Mouse (Mus musculus) layer of hippocampus, postnatal 25 days (tissue): ENCODE measurements around the gene Cd200r4. TPM values are rescaled to one million over a fixed set of nuclear protein-coding genes. Genes with fewer than 3 reads are reported as not detected.
"Not testable (repeated sequence)": the region's sequence is repeated elsewhere in the genome, so short reads cannot be mapped to it uniquely, and the experiment has no call there.

Source experiments
- DNase-seq, 2 experiments: peaks; one replicate each; pipeline ENCODE4 v3.0.0; 2022; ENCODE audit warnings: mixed read lengths in 2 of 2, low spot score in 1 of 2; ENCODE audit errors: extremely low spot score in 1 of 2
- total RNA-seq, 2 experiments: library from RNA; stranded (reverse); gene quantifications; 2 replicates each; pipeline ENCODE4 v1.2.3; 2021

The Cd200r4 gene
- not detected for total RNA-seq

DNA sequence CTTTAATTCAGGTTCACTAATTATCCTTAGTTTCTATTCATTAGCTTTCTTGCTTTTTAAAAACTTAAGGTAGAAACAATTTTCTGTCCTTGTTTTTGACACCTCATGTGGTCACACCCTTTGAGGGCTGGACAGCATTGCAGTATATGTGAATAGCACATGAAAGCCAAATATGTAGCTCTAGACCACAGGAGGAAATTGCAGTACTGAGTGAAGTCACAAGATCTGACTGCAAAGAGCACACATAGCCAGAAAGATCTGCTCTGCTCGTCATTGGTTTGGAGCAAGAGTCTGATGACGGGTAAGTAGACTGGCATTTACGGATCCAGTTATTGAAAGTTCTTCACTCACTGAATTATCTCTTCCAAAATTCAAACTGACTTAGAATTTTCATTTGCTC, at the start of gene Cd200r4:
Cd200r4 (plus strand) TSS at position 190 of the 400 bp plus-strand sequence.
- no peak for DNase-seq

DNA sequence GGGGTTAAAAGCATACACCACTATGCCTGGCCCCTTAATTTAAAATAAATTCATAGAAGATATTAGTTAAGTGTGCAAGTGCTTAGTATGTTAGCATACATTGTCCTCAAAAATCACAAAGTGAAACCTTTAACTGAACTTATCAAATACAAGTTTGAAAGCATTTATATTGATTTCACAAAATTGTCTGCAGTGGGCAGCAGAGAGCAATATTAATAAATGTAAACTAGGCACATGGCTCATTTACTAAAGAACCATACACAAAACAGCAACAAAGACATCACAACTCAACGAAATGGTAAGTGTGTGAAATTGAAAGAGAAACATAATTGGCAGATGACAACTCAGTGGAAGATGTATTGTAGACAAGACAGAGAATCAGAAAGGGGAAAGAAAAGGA, 49.7 kb upstream of the Cd200r4 start:
- DNase-seq: no peak

DNA sequence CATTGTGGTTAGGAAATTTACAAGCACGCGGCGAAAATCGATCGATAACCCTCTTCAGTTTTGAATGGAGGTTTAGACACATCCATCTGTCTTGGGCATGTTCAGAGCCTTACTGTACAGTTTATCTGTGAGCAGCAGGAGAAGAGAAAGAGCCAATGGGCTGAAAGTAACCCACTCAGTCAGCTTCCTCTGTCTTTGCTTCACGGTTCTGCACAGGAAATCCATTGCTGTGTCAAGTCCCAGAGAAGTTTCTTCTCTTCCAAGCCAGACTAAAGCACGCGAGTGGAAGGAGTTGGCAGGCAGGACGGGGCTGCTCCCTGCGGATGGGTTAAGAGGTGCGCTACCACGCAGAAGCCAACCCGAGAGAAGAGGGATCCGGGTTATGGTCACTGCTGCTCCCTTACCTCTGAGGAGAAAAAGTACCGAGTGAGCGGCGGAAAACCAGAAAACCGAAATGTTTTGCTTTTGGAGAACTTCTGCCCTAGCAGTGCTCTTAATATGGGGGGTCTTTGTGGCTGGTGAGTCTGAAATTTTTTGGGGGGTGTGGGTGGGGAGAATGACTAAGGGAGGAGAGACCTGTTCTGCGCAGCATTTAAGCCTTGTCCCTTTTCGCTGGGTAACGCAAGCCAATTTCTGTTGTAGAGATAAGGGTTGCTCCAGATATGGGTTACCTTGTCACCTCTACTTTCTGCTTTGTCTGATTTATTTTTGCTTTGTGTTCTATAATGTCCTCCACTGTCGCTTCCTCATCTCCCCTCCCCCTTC, 45.8 kb upstream of the Cd200r4 start, which contains the start of gene Cd200r1:
Cd200r1 (plus strand) TSS at position 182 of the 765 bp plus-strand sequence.
- no peak for DNase-seq

DNA sequence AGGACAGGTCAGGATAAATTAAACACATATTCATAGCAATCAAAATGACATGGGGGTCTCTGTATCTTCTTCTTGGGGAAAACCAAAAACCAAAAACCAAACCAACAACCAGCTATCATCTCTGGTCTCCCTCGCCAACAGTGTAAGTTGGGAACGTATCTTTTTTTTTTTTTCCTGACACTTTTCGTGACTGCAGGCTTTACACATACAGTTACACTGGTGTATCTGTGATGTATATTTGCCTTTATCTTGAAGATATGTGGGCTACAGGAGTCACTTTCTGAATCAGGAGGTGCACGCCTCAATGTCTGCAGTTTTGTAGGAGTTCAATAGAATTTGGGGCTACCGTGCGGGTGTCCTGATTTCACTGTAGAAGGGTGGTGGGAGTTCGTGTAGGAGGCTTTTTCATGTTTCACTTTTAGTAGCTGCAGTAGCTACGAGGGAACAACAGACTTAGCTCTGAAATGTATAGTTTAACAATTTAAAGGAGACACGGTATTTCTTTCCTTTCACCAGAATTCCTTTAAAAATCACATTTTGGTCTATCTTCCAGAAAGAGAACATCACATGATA, 45.1 kb upstream of the Cd200r4 start:
- DNase-seq: no peak

DNA sequence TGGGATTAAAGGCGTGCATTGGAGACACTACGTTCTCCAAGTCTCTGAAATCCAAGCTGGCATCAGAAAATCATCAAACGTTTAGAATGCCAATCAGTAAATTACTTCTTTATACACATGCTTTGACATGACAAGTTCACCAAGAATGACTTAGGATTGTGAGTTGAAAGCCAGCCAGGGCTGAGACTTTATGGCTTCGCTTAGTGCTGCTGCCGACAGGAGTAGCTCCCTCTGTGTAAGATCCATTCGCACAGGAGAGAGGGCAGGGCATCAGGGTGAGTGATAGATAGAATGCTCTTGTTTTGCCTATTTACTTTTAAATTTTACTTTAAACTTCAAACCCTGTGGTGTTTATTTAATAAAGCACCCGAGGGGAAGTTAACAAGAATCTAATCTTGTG, 44.0 kb upstream of the Cd200r4 start:
- DNase-seq: no peak

DNA sequence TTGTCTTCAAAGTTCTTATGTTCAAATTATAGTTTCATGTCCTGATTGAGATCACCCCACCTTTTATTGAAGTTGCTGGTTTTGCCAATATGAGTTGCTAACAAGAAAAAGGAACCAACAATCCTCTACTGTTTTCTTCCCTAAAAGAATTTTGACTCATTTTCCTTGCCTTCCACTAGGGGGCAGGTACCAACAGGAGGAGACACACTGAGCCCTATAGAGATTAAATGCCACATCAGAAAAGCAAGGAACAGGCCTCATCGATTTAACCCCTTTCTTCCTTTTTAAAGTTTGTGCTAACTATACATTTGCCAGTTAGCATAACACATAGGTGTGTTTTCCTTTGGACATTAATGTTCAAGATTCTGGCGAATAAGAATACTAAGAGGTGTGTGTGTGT, 43.6 kb upstream of the Cd200r4 start:
- DNase-seq: no peak

DNA sequence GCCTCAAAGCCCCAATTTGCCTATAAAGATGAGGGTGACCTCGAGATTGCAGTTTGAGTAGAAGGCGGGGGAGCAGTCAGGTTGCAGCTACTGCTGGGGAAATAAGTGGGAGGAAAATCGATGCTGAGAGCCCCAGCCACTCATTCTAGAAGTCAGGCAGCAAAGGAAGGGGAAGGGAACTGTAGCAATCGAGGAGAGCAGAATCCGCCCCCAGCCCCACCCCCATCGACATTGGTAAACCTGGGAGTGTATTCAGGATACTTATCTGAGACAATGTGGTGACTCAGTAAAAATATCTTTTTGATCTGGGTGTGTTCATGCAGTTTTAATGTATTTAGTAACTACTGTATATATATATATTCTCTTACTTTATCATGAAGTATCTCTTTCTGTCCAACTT, 39.0 kb upstream of the Cd200r4 start:
- DNase-seq: no peak

DNA sequence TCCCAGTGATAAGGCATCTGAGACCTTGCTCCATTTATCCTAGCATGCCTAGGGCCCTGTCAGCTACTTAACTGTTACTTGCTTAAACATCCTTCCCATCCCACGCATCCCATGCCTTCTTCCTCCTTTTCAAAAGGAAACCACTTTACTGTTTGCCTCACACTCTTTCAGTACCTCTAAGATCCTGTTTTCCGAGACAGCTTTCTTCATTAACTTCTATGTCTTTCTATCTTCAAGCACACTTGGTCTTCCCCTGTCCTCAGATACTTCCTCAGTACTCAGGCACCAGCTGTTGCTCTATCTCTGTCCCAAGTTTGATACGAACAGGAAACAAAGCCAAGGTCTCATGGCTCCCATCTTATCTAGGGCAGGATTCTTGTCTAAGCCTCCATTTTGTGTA, 37.9 kb upstream of the Cd200r4 start:
- DNase-seq: no peak

DNA sequence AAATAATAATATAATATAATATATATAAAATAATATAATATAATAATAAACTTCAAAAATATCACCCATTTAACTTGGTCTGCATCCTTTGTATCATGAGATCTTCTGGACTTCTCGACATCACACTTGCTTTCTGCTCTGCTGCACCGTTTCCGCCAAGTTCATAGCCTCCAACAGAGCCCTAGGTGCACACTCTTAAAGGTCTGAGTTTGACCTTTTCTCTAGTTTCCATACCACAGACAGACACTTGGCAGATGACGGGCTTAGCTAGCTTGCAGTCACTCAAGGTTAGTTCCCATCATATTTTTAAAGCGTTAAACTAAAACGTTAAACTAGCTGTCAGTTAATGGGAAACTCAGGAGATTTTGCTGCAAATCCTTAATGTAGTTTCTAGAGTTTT, 37.3 kb upstream of the Cd200r4 start:
- DNase-seq: no peak

DNA sequence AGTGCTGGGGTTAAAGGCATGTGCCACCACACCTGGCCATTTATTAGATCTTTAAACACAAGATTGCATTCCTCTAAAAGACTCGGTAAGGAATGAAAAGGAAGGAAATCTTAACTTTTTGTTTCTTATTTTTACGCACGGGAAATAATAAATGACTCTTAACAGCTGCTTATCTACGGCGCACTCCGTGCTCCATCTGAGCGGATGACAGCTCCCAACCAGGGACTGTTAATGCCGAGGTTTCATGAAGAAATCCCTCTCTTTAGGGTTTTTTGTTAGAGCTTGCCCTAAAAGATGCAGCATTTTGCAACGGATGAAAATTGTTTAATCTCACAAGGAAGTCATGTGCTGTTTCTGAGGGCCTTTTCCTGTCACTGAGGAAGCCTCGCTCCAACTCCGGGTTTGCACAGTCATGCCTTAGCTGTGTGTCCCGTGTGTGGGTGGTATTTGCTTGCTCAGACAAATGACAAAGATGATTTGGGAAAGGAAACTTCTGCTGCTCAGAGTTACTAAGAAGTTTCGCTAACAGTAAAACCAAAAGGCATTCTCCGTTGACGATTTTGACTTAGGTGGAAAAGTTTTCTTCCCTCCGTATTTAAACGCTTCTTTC, 32.9 kb upstream of the Cd200r4 start:
- no peak for DNase-seq

DNA sequence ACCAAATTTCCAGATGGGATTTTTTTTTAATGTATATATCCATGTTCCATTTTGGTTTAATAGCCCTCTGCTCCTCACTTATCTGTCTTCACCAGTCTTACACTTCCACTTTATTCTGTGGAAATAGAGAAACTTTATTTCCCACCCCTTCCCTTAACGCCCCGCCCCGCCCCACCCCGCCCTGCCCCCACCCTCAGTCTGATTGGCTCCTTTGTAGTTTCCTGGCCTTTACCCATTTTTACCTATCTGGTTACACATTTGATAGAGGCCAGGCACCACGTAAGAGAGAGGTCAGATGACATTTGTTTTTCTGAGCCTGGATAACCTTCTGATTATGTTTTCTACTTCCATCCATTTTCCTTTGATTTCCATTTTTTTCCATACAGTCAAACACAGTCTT, 32.0 kb upstream of the Cd200r4 start:
- DNase-seq: no peak

DNA sequence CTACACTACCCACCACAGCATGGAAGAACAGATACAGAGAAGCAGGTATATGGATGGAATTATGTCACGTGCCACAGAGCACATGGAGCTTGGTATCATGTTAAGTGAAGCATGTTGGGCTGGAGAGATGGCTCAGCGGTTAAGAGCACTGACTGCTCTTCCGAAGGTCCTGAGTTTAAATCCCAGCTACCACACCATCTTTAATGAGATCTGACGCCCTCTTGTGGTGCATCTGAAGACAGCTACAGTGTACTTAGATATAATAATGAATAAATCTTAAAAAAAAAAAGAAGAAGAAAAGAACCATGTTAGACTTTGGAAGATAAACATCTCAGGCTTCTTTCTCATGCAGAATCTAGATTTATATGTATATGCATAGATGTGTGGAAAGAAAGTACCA, 30.8 kb upstream of the Cd200r4 start:
- DNase-seq: no peak

DNA sequence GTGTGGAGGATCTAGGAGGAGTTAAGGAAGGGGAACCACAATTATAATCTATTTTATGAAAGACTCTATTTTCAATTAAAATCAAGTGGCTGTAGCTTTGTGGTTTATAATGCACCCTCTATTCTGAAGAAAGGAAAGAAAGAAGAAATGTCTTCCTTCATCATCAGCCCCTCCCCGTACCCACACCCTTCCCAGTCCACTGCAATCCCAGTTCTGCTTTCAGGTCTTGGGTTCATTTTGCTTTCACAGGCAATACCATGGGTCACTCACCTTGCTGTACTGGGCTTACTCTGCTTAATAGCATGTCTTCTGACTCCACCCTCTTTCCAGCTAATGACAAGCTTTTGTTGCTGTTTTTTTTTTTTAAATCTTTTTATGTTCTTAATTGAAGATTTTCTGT, 24.6 kb upstream of the Cd200r4 start:
- DNase-seq: no peak

DNA sequence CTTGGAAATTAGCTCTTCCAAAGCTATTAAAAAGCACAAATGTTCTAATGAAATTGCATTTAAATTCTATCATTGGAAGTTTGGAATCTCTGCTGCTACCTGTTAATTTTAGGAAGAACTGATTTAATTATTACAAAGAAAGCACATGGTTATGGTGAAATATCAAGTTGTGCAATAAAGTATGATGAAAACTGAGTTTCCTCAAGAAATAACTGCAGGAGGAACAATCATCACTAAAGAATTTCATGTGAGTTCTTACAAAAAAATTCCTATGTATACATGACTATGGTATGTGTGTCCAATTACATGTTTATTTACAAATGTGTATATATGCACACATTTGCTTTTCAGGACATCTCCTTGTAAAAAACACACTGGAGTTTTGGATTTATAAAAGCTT, 17.1 kb upstream of the Cd200r4 start:
- no peak for DNase-seq

DNA sequence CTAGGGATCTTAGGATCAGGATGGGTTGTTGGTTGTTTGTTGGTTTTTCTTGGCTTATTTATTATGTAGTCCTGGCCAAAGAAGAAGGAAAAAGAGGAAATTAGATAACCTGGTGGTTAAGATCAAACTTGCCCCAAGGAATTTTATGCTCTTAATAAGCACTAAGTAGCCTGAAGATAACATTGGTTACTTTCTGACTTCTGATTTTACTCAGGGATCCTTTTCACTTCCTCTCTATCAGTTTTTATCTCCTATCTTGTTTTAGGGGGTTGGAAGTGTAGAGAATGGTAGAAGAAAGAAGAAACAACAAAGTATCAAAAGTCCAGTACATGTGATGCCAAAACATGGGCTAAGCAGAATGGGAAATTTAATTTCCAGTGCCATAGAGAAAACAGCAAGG, 5.6 kb upstream of the Cd200r4 start:
- DNase-seq: no peak

DNA sequence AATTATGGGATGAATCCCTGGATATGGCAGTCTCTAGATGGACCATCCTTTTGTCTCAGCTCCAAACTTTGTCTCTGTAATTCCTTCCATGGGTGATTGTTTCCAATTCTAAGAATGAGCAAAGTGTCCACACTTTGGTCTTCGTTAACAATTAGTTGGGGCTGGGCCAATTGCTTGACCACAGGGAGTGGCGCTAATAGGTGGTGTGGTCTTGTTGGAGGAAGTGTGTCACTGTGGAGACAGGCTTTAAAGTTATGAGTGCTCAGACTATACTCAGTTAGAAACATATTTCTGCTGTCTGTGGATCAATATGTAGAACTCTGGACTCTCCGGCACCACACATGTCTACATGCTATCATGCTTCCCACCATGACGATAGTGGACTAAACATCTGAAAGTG, 1.3 kb upstream of the Cd200r4 start:
- DNase-seq: not testable (repeated sequence)

DNA sequence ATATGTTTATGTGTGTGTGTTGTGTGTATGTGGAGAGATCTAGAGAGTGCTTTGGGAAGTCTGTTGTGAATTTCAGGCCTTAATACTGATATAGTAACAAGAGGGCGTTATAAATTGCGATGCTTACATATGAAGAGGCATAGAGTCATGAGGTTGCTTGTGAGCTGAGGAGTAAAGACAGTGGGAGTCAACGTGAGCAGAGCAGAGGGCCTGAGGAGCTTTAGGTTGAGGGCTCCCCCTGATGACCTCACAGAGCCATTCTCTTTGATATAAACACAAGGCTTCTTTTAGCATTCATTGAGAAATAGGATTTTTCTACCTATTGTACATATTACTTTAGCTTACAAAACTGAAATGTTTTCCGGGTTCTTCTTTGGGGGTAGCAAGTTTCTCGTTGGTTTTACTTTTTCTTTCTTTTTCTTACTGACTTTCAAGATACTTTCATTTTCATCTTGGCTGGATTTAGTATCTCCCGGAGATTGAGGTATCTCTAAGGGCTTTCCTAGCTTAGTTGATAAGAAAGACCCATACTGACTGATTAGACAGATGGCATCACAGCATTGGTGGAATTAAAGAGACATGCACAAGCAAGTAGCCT, 1.0 kb downstream of the Cd200r4 start:
- DNase-seq: no peak

DNA sequence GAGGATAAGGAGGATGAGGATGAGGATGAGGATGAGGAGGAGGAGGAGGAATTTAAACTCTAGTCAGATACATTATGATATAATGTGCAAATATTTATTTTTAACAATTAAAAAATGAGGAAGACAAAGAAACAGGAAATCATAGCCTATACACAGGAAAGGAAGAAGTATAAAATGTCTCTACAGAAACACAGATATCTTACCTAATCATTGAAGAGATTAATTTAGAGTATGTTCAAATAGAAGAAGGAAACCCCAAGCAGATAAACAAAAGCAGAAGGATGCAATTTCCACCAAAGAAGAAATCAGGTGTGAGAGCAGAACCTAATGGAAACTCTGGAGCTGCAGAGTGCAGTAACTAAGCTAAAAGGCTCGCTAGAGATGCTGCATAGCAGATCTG, 6.5 kb downstream of the Cd200r4 start:
- DNase-seq: no peak

DNA sequence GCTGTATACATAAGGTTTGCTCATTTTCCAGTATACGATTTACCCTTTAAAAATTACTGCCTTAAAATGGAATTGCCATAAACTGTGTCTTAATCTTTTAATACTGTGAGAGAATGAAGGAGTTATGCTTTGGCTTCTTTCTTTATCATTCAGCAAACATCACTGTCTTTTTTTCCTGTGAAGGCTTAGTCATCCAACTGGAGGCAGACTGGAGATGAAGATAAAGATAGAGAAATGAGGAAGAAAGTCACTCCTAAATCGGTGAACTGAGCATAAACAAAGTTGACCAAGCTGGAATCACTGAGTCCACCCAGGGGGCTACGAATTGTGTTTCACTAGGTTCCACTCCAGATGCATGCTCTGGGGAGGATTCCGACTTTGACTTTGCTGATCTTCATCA, 9.0 kb downstream of the Cd200r4 start:
- no peak for DNase-seq

DNA sequence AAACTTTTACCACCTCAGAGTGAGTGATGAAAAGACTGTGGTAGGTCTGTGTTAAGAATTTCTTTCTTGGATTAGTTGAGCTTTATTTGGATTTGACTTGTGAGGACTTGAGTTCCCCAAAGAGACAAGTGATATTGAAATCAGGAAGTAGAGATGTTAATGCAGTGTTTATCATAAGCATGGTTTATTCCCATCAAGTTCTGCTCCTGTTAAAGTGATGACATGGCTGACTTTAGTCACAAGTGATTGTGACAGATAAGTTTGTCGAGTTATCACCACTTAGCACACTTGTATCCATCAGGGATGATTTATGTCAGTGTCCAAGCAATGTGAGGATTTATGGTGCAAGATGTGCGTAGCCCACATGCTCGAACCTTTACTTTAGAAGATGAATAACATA, 20.8 kb downstream of the Cd200r4 start:
- DNase-seq: no peak

DNA sequence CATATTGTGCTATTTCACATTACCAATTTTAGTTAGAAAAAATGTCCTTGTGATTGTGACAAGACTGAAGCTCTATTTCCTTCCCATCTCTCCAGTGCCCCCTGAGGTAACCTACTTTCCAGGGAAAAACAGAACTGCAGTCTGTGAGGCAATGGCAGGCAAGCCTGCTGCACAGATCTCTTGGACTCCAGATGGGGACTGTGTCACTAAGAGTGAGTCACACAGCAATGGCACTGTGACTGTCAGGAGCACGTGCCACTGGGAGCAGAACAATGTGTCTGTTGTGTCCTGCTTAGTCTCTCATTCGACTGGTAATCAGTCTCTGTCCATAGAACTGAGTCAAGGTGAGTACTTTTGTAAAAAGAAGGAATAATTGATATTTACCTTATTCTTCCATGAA, 21.7 kb downstream of the Cd200r4 start:
- not testable (repeated sequence) for DNase-seq

DNA sequence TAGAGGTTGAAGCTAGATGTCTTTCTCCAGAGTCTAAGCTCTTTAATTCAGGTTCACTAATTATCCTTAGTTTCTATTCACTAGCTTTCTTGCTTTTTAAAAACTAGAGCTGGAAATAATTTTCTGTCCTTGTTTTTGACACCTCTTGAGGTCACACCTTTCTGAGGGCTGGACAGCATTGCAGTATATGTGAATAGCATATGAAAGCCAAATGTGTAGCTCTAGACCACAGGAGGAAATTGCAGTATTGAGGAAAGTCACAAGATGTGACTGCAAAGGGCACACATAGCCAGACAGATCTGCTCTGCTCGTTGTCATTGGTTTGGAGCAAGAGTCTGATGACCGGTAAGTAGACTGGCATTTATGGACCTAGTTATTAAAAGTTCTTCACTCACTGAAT, 55.3 kb downstream of the Cd200r4 start, which contains the start of gene Cd200r2:
Cd200r2 (plus strand) TSS at position 301 of the 400 bp plus-strand sequence.
- no peak for DNase-seq
